In genomic region chr2:20968441-20969200, GRCm38 (mm10) we compare ENCODE assay signal across 8 mouse cellular contexts. TPM values are rescaled to one million over a fixed set of nuclear protein-coding genes. Genes with fewer than 3 reads are reported as not detected.
DNase-seq lines count a peak whose midpoint lies in the region; ATAC-seq and TF ChIP-seq lines count a peak whose summit lies in the region.

Gene Arhgap21, minus strand, starts transcription at chr2:20968881.

- peak within 1 kb of the TSS; percentile 98 for H3K9ac ChIP-seq in lung, embryonic 15.5 days

- peak within 1 kb of the TSS; percentile 97 for H3K27ac ChIP-seq in lung, embryonic 15.5 days

- no peaks in the 10 kb centered on the region for H3K9me3 ChIP-seq in G1E (replicated peaks)
- H3K9me3 ChIP-seq in lung, embryonic 15.5 days, result no peaks in the 10 kb centered on the region

- H3K36me3 ChIP-seq in G1E (replicated peaks), result peaks cover 9% of the 10 kb centered on the region
- no peaks in the 10 kb centered on the region for H3K36me3 ChIP-seq in lung, embryonic 15.5 days

- no peak for TF ChIP-seq CTCF in G1E (IDR thresholded peaks at IDR 0.05; ENCODE audit: low read depth, low read length)

- WGBS in lung, embryonic 15.5 days, result under 1% methylated on average over 51 of the region's 102 CpGs

- H3K27me3 ChIP-seq in G1E (ENCODE audit: insufficient read depth, low read length), result no peaks in the 10 kb centered on the region
- no peaks in the 10 kb centered on the region for H3K27me3 ChIP-seq in lung, embryonic 15.5 days

- H3K4me1 ChIP-seq in G1E (ENCODE audit: insufficient read depth, low read depth, low read length), result peaks cover 38% of the 10 kb centered on the region
- peaks cover 30% of the 10 kb centered on the region for H3K4me1 ChIP-seq in lung, embryonic 15.5 days

- H3K4me2 ChIP-seq in lung, embryonic 15.5 days, result peak within 1 kb of the TSS; percentile 77

- peak; percentile 62 for DNase-seq in G1E (ENCODE audit: low spot score)
- DNase-seq in cerebellum, adult 9-10 months, result peak; percentile 79
- DNase-seq in heart, postnatal 4 days, result peak; percentile 86
- peak; percentile 63 to 75 for DNase-seq in layer of hippocampus, adult 8-10 months (ENCODE audit: low spot score in 2 of 2)
- peak; percentile 79 for DNase-seq in ovary, adult 18-20 months (ENCODE audit: low spot score)
- peak; percentile 32 for DNase-seq in thymus, postnatal 0 days (ENCODE audit: low spot score)

- peak within 1 kb of the TSS; percentile 82 for H3K4me3 ChIP-seq in G1E (ENCODE audit: low read depth, low read length)
- peak within 1 kb of the TSS; percentile 88 for H3K4me3 ChIP-seq in lung, embryonic 15.5 days

- 0 out of 2 replicates have a peak, but pooled peaks have one; percentile 9 for ATAC-seq in G1E (ENCODE audit: extremely low read depth, insufficient number of reproducible peaks, low FRiP score, poor library complexity, severe bottlenecking)
- ATAC-seq in frontal cortex, adult (ENCODE audit: low TSS enrichment), result peak; percentile 56
- peak; percentile 77 for ATAC-seq in lung, embryonic 15.5 days (ENCODE audit: borderline replicate concordance, extremely low read depth, low FRiP score, low TSS enrichment)

RNA-seq across cellular contexts. Expression of gene Arhgap21, which starts in this region (rescaled TPM):
- total RNA-seq in G1E (2014; fragmentation: Nextera tagmentation) (57.9 and 64.9 TPM in 2 replicates), G1E (2017) (22.9 and 25.9 TPM in 2 replicates)
- polyA plus RNA-seq in G1E (2012), result 21.1 and 21.2 TPM in 2 replicates
- total RNA-seq in heart, postnatal 4 days (2021), result 100 to 1,000 TPM; 138 to 140 TPM
- total RNA-seq in layer of hippocampus, adult 8-10 months (2022), result 100 to 1,000 TPM; 309 to 366 (median 334) TPM
- 11.8 and 13.7 TPM in 2 replicates for polyA plus RNA-seq in lung, embryonic 15.5 days (2015; fragmentation: Nextera tagmentation; extraction: Ambion mirVana)
- 2.4 and 2.8 TPM in 2 replicates for polyA plus RNA-seq in thymus, postnatal 0 days (2015; fragmentation: Nextera tagmentation; extraction: Ambion mirVana)

Comparison
In these comparisons a context has a peak if more than half of its experiments do, and no peak if none do; other contexts are left out.
1. Peak in every context shown above with its lines: DNase-seq, ATAC-seq, H3K4me3 ChIP-seq and H3K27ac ChIP-seq.
2. ATAC-seq: peak in every context shown above with its lines; median percentile 77 in lung, embryonic 15.5 days; 56 in frontal cortex, adult; 9 in G1E.
3. DNase-seq: peak in every context shown above with its lines; median percentile 86 in heart, postnatal 4 days; 79 in cerebellum, adult 9-10 months; 79 in ovary, adult 18-20 months; 69 in layer of hippocampus, adult 8-10 months; 62 in G1E; 32 in thymus, postnatal 0 days.